Mouse (Mus musculus) midbrain, embryonic 13.5 days (tissue): ENCODE results near the gene Ghrhr. TPM values are rescaled to one million over a fixed set of nuclear protein-coding genes. Genes with fewer than 3 reads are reported as not detected.

ENCODE experiments used
- ATAC-seq: fragments of 200-750 bp; cut with Nextera tagmentation; 2 replicates; pipeline ENCODE4 v1.8.0; 2017; ENCODE audit warnings: mild to moderate bottlenecking, moderate TSS enrichment, moderate library complexity
- H3K27ac ChIP-seq: fragments of 300-500 bp; sonication (generic); 2 replicates; pipeline ENCODE4 v1.5.1; 2015; ENCODE audit warnings: inconsistent platforms, mild to moderate bottlenecking, moderate library complexity
- H3K27me3 ChIP-seq: fragments of 300-500 bp; sonication (generic); 2 replicates; pipeline ENCODE4 v1.6.1; 2015; ENCODE audit warnings: mild to moderate bottlenecking, inconsistent platforms
- H3K36me3 ChIP-seq: fragments of 300-500 bp; sonication (generic); 2 replicates; pipeline ENCODE4 v1.6.1; 2015; ENCODE audit warnings: mild to moderate bottlenecking, inconsistent platforms
- H3K4me1 ChIP-seq: fragments of 300-500 bp; sonication (generic); replicated peaks from 2 replicates; pipeline ENCODE4 v1.6.1; 2015; ENCODE audit warnings: inconsistent platforms
- H3K4me2 ChIP-seq: fragments of 300-500 bp; sonication (generic); replicated peaks from 2 replicates; pipeline ENCODE4 v1.6.1; 2015; ENCODE audit warnings: moderate library complexity, mild to moderate bottlenecking, inconsistent platforms
- H3K4me3 ChIP-seq: fragments of 300-500 bp; sonication (generic); replicated peaks from 2 replicates; pipeline ENCODE4 v1.5.1; 2015; ENCODE audit warnings: mild to moderate bottlenecking, inconsistent platforms
- H3K9ac ChIP-seq: fragments of 300-500 bp; sonication (generic); replicated peaks from 2 replicates; pipeline ENCODE4 v1.6.1; 2015; ENCODE audit warnings: mild to moderate bottlenecking, inconsistent platforms
- H3K9me3 ChIP-seq: fragments of 300-500 bp; sonication (generic); 2 replicates; pipeline ENCODE4 v1.6.1; 2016; ENCODE audit warnings: mild to moderate bottlenecking, inconsistent platforms
- WGBS: fragments of 180-500 bp; shearing (Covaris S2); methylation state at CpG from one replicate; pipeline ENCODE4 v1.1.7; 2015; 5-methylcytosine and 5-hydroxymethylcytosine counted together
- polyA plus RNA-seq: library from polyadenylated mRNA; unstranded; fragments of >200 nt; fragmentation: Nextera tagmentation; extraction: Ambion mirVana; gene quantifications from 2 replicates; pipeline ENCODE4 v1.2.1, GENCODE M21; 2015

Gene Ghrhr
- polyA plus RNA-seq, 1 experiment from 2014 or later, result not detected

GRCm38 (mm10) chr6:55434360-55434759 lies 58.3 kb downstream of the Ghrhr start:
- H3K27me3 ChIP-seq, result no peaks in the 10 kb centered on the region
- H3K4me3 ChIP-seq, result no peak overlapping the region
- peak overlapping the region; percentile 44; the same call in 1 of the 2 replicates for H3K9ac ChIP-seq
- 9% methylated on average over 3 of the region's 3 CpGs for WGBS
- peaks cover 35% of the 10 kb centered on the region for H3K4me1 ChIP-seq
- H3K4me2 ChIP-seq, result peak overlapping the region; percentile 16; the same call in 1 of the 2 replicates
- H3K36me3 ChIP-seq, result no peaks in the 10 kb centered on the region
- H3K9me3 ChIP-seq, result no peaks in the 10 kb centered on the region
- H3K27ac ChIP-seq, result peak overlapping the region; percentile 77
- ATAC-seq, result peak; percentile 69

GRCm38 (mm10) chr6:55435266-55436159 lies 59.4 kb downstream of the Ghrhr start:
- H3K9ac ChIP-seq, result no peak overlapping the region
- no peak overlapping the region for H3K4me3 ChIP-seq
- no peaks in the 10 kb centered on the region for H3K27me3 ChIP-seq
- H3K4me2 ChIP-seq, result no peak overlapping the region
- peak overlapping the region; percentile 77 for H3K27ac ChIP-seq
- no peaks in the 10 kb centered on the region for H3K9me3 ChIP-seq
- peak; percentile 83 for ATAC-seq
- H3K4me1 ChIP-seq, result peaks cover 35% of the 10 kb centered on the region
- no peaks in the 10 kb centered on the region for H3K36me3 ChIP-seq
- 33% methylated on average over 8 of the region's 8 CpGs for WGBS

- H3K9ac ChIP-seq, result no peak overlapping the region
- 69% methylated on average over 3 of the region's 3 CpGs for WGBS
- H3K4me3 ChIP-seq, result no peak overlapping the region
- H3K36me3 ChIP-seq, result no peaks in the 10 kb centered on the region
- H3K27ac ChIP-seq, result no peak overlapping the region
- peaks cover 40% of the 10 kb centered on the region for H3K4me1 ChIP-seq
- no peak for ATAC-seq
- H3K4me2 ChIP-seq, result no peak overlapping the region
- no peaks in the 10 kb centered on the region for H3K27me3 ChIP-seq
- H3K9me3 ChIP-seq, result no peaks in the 10 kb centered on the region
These were observed 61.8 kb downstream of the Ghrhr start for GRCm38 (mm10) chr6:55437919-55438318.

Other genes with a start within 250 kb of the Ghrhr start
- gene Crhr2, start 243.3 kb upstream of the Ghrhr start, polyA plus RNA-seq, result 0.28 and 0.61 TPM in 2 replicates
- not detected in 2 replicates for gene Inmt, start 201.3 kb upstream of the Ghrhr start, polyA plus RNA-seq
- 11.0 and 11.6 TPM in 2 replicates for gene Mindy4, start 172.9 kb upstream of the Ghrhr start, polyA plus RNA-seq
- 1.7 and 1.8 TPM in 2 replicates for gene Aqp1, start 39.9 kb upstream of the Ghrhr start, polyA plus RNA-seq
- gene Adcyap1r1, start 75.7 kb downstream of the Ghrhr start, polyA plus RNA-seq, result 31.3 and 33.5 TPM in 2 replicates